Mouse (Mus musculus): ENCODE results near the gene Fgfr2.

Gene Fgfr2

DNA sequence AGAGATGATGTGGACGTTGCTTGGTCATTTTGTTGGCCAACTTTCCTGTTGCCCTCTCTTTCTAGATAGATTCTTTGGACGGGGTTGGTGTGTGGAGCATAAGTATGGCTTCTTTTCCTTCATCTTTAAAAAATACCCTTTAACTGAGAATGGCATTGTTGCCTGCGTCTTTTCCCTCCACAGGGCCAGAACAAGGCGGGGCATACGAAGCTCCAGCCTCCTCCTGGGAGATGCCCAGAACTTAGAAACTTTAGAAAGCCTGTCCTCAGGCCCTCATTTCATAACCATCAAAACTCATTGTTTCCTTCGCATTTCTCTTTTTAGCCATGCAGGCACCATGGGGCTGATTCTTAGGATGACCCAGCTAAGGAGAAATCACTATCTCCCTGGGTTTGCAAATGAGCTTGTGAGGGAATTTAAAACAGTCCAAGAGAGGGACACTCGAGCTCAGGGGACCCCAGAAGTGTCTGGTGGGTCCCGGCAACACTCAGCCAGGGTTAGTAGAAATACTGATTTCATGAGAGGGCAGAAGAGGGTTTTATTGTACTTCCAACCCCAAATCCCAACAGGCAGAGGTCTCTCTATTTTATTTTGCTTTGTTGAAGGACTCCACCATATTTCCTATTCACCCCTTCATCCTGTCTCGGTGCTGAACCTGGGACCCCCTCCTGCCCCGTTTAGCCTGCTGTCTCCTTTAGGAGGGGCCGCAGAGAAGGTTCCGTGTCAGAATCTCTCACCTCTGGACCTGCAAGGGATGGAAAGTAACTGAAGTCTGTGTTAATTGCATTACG lies 2754.9 kb downstream of the Fgfr2 start:
- no peak for DNase-seq

DNA sequence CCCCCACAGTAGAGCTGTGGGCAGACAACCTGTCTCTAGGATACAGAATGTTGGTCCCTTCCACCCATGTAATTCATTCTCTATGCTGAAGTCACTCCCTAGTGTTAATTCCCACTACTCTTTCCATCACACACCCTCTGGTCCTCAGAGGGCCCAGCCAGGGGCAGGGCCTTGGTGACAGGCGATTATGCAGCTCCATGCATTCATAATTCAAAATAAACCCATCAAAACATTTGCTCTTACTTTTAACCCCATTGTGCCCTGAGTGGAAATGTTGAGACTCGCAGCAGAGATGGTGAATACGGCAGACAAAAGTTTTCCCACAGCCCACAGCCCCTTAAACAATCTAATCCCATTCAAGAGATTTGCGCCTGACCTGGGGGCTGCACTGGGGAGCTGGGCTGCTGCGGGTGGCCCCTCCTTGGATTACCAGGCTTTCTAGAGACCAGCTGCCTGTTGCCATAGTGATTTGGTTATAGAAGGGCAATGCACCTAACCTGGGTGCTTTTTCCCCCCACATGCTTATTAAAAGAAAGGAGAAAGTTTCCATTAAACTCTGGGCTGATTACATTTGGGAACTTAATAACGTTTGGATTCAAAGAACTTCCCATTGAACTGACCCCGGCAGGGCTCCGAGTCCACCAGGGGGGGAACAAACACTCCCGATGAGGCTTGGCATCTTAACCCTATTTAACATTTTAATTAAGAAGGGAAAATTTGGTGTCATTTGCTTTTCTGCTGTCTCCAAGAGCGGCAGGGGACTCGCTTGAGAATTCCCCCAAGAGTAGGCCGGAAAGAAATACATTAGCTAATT lies 2755.7 kb downstream of the Fgfr2 start:
- DNase-seq: no peak

DNA sequence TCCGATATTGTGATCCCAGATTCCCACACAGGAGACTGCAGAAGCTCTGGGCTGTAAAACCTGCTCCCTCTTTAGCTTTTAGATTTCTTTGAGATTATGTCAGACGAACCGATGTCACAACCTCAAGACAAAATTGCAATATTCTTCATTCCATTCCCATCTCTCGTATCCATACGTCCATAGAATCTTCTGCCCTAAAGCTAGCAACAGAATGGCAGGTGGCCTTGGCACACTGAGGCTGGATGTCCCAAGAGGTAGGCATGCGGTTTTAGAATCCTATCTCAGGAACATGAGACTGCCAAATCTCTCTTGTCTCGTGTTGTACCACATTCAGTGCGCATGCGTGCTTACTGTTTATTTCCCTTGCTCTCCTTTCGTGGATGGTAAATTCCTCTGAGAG lies 2757.4 kb downstream of the Fgfr2 start:
- DNase-seq: no peak

DNA sequence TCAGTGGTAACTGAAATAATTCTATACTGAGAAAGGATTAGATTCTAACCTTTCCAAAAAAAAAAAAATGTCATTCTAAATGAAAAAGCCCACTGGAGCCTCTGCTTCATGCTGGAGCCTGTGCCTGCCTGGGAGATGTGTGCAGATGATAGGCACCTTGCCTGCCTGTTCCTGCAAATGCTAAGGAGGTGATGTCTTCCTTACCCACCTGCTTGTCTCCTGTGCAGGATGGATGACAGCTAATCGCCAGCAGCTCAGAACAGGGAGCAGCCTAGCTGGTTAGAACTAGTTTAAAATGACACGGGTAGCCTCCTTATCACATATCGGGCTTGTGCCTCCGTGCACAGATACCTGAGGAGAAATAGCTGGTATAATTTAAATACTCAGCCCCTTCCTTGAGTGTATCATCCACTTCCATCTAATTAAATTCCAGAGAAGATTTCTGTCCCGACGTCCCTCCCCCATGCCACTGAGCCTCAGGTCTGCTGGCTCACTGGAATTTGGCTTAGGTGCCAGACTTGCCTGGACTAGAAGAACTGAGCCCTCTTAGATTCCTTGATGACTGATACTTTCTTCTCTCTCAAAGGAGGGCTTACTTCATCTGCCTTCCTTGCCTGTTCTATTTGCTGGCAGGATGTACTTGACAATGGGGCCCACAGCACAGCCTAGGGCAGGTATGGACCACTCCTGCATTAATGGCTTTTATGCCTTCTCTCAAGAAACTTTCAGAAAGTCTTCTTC lies 2782.6 kb downstream of the Fgfr2 start:
- no peak for DNase-seq

DNA sequence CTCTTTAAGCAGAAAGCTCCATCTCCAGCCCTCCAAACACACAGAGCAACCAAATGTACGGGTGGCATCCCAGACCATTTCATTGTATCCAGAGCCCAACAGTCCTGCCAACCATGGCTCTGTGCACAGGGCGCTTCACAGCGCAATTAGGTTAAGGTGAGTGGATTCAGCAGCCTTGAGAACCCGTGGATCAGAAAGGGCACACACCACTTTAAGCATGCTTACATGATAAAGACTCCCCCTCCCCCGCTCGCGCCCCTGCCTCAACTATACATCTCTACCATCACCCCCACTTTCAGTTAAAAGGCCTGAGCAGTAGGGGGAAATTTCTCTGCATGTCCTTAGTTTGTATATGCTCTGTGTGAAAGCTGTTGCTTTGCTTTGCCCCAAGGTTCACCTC lies 2785.5 kb downstream of the Fgfr2 start:
- DNase-seq: no peak

DNA sequence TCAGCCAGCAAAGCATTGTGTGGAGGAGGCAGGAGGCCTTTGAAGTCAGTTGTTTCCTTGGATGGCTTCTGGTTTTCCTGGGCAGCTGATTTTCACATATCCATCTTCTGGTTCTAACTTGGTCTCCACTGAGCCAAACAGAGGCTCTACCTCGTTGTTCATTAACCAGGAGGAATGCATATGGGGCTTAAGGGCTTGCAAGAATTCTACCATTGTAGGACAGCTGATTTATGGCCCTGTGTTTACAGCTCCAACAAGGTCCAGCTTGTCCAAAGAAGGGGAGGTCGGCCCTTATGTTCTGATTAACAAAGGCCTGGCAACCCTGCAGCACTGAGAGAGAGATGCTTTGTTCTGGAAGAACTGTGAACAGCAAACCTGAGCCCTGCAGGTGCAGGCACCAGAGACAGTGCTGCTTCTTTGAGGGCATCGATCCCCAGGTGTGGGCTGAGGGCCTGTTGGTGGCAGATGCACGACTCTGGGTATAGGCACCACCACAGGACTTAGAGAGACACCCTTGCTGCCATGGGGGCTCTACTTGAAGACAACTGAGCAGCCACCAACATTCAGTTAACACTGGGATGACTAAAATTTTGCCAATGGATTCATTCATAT lies 2787.6 kb downstream of the Fgfr2 start:
- no peak for DNase-seq

DNA sequence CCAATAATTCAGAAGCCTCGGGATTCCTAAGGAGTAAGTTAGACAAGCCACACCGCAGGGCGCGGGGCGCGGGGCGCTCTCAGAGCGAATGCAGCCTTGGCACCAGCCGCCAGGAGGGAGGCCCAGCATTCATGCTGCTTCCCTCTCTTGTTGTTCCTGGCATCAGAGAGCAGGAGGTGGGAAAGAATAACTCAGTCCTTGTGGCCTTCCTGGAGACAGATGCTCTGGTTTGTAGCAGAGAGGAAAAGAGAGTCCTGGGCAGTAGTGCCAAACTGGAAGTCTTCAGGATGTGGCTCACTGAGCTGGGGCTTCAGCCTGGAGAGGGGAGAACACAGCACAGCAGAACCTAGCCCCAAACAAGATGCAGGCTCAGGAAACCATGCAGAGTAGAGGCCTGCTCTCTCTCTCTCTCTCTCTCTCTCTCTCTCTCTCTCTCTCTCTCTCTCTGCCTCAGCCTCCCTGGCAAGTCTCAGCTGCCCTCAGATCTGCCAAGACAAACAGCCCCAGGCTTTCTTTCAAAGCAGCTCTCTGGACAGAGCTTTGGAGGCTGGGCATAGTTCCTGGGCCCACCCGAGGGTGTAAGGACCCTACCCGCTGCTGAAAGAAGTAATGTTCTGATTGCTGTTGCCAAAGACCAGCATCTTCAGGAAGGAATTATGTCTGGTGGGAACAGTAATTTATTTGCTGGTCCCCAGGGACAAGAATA lies 2790.5 kb downstream of the Fgfr2 start:
- no peak for DNase-seq

DNA sequence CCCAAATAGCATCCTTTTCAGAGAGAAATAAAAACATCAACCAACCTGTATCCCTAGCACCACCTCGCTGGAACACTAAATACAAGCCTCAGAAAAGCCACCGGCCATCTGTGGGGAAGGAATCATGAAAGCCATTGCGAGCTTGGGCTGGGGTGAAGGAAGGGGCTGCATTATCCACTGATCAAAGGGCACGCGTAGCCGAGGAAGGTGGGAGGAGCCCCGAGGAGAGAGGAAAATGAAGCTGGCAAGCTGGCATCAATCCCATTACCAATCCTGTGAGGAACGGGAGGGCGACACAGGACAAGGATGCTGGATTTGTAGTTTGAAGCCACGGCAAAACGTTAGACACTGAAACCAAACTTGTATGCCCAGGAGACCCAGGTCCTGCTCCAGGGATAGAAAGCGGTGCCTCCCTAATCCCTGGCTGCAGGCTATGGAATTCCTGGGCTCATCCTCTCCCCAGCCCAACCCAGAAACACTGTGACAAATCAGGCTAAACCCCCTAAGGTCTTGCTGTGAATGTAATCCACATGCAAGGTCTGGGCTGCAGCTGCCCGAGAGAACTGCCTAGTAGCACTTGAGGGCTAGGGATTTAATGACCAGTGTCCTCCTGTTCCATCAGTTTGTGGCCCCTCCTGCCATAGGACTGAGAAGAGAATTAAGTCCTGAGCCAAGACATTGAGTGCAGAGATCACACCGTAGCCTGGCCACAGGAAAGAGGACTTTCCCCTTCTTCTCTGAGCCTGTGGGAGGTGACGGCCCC lies 2795.4 kb downstream of the Fgfr2 start:
- peak; percentile 28 to 33 for DNase-seq

DNA sequence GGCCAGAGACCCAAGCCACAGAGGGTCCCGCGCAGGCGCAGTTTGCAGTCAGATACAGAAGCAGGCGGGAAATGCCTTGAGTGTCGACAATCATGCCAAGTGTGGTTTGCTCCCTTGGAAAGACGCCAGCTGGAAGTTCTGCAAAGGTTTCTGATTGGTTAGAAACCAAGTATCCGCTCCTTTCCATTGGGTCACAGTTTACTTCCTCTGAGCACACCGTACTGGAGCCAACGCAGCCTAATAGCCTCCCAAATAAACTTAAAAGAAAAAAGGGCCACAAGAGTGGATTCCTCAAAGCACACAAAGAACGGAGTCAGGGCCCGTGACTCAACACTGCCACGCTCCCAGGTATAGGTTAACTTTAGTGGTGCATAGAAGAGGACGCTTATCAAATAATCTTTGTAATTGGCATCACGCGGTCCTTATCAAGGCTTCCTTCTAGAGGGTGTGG lies 2797.1 kb downstream of the Fgfr2 start:
- DNase-seq: peak; percentile 60 to 63

DNA sequence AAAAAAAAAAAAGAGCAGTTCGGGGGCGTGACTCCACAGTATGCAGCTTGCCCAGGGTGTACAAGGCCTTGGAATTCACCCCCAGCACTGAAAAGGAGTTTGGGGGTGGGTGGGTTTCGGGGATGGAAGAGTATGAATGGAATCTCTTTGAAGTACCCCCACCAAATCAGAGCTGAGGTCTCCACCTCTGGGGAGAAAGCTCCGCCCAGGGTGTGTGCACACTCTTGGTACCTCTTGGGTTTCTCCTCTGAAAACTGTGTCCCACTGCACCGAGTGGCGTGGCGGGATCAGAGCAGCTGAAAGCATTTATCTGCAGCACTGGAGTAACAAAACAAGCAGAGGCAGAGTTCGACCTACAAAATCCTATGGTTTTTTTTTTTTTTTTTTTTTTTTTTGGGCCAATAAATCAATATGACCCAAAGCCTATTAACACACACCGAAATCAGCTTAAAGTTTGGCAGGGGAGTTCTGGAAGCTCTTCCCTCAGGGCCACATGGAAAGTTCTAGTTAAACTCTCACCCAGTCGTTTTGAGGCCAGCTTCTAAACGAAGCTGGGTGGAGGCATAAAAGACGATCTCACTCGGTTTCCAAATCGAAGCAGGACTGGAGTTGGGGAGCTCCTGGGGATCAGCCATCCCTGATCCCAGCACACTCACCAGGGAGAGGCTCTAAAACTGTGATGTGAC lies 2798.3 kb downstream of the Fgfr2 start:
- DNase-seq: no peak

DNA sequence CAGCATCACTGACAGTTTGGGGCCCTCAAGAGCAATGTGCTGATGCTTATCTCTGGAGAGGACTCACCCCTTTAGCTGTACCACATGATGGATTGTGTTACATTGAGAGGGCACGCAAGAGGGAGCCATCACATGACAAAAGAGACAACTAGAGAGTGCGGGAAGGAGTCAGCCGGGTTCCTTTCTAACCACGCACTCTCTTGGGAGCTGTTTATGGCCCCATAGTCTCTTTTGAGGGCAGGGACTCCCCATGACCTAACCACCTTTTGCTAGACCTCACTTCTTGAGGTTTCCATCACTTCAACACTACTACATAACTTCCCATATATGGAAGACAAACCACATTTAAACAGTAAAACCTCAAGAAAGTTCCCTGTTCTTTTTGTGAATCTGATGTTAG lies 2799.4 kb downstream of the Fgfr2 start:
- DNase-seq: no peak

DNA sequence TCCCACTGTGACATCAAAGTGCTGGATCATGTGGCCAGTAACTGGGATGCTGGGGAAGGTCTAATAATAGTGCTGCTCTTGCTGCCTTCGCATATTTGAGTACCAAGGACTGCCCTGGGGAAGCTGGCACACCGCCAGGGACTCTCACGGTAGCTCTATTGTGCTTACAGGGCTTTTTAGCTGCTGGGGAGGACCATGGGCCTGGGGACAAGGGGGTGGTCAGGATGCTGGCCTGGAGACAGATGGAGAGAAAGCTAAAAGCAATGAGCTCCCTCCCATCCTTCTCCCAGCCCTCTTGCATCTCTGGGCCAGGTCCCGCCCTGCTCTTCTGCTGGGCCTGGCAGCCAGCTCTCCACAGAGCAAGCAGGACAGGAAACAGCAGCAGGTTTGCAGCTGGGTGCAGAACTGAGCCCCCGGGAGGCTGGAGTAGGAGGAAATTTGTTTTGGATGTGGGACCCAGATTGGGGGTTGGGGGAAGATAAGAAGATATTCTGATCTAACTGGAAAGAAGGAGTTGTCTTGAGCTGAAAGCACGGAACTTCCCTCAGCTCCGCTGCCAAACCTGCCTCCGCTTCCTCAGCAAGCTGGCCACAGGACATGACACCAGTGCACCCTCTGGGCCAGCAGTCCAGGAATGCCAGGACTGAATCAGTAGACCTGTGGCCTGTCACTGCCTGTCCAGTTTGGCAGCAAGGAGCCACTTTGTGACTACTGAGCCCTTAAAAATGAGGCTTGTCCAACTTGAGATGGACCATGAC lies 2803.2 kb downstream of the Fgfr2 start:
- peak; percentile 88 to 90 for DNase-seq

DNA sequence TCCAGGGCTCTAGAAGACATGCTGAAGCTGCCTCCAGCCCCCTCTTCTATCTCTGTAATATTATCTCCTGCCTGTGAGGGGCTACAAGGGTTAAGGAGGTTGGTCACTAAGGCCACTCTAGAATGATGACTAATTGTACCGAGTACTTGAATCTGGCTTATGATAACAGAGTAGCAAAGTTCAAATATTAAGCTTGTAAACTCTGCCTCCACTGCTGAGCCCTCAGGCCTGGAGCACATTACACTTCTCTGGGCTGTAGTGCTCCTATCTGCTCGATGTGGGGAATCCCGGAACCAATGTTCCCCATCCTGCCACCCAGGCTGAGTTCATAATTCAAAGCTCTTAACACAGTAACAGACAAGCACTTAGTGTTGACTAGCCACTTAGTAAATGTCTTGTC lies 2806.9 kb downstream of the Fgfr2 start:
- no peak for DNase-seq

DNA sequence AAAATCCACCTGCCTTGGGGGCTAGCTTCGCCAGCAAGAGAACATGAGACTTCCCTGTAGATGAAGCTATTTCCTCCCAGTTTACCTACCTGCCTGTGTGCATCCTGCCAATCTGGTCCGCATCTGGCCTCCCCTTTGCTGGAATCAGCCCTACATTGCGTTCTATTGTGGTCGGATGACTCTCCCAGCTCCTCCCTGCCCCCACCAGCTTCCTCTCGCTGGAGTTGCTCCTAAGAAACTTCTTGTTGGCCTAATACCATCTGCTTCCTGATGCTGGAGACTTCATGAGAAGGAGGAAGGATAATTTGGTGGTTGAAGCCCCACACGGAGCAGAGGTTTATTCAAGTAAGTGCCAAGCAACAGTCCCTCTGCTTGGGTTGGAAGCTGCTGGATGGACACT lies 2807.9 kb downstream of the Fgfr2 start:
- no peak for DNase-seq

DNA sequence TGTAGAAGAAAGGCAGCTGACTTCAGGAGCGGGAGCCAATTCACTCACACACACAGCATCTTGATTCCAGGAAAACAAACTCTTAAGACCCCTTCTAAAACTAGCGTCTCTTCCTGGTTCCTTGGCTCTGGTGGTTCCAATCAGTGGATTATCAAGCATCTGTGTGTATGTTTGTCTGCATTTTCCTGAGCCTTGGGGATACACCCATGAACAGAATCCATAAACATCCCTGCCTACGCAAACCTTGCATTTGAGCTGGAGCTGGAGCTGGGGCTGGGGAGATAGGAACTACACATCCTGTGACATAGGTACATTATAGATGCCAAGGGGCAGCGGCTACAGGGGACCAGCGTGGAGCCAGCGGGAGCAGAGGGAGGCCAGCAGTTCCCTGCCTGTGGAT lies 2808.5 kb downstream of the Fgfr2 start:
- no peak for DNase-seq

DNA sequence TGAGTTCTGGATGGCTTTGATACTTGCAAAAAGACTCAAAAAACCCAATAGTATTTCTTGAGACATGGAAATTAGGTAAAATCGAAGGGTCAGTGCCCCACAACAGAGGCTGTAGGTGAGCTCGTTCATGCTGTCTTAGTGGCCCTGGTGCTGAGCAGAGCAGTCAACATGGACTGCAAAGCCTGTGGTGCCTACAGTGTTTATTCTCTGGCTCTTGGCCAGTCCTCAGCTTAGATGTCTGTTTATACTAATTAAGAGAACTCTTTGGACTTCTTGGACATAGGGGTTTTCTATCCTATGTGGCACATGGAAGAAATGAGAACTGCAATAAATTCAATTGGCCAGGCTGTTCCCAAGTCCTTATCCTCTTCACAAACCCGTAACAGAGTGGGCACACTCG lies 2811.8 kb downstream of the Fgfr2 start:
- no peak for DNase-seq

DNA sequence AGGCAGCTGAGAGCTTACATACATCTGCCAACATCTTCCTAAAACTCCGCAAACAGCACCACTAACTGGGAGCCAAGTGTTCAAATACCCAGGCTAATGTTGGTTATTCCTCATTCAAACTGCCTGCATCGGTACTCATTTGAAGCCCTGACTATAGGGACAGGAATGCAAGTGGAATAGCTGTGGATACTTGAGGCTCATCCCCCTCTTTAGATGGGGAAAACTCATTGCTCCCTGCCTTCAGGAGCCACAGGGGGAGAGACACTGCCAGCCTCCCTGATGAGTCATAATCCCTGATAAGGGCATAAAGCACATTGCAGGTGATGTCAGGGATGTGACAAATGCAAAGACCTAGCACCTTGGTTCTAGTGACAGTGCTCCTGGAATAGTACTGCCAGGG lies 2814.0 kb downstream of the Fgfr2 start:
- DNase-seq: no peak

DNA sequence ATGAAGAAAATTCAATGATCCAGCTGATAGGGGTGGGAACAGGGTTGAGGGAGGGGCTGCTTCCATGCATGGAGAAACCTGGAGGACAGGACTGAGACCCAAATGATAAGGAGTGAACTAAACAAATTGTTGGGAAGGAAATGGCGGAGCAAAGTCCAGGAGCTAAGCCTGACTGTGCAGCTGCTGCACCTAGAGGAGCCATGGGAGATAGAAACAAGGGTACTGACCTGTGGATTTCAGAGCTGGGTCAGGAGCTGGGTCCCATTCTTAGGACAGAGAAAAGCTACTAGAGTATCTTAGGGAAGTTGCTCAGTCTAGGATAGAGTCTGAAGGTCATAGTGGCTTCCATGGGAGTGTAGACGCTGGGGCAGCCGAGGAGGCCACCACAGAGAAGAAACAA lies 2816.1 kb downstream of the Fgfr2 start:
- DNase-seq: no peak

DNA sequence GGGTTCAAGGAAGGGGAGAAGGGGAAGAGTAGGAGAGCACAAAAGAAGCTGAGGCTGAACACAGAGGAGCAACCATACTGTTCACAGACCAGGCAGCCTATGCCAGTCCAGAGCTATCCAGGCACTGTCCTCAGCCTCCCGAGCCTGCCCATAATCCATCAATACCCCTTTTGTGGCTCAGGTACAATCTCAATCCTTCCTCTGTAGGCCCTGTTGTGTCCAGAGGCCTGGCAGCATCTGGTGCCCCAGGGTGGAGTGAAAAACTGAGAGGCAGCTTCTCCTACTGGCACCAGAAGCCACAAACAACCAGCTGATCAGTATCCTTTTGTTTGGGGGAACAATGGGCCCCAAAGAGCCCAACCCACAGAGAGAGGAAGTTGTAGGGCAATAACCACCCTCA lies 2818.5 kb downstream of the Fgfr2 start:
- DNase-seq: no peak

DNA sequence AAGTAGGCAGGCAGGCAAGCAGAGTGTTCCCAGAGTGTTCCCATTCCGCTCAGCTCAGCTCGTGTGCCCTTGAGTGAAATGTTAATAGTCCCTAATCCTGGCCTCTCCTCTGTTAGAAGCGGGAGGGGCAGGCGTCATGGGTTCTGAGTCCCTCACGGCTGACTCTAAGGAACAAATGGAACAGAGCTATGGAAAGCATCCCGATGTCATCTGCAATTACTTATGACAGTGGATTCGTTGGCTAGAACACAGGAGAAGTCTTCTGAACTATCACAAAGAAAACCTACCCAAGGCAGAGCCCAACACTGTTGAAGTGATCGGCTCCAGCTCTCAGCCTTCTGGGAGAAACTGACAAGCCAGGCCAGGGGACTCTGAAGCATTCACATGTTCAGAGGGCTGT lies 2819.7 kb downstream of the Fgfr2 start:
- DNase-seq: no peak
